Mouse (Mus musculus) intestine, postnatal 0 days (tissue): Measurements from ENCODE around the gene Gm6377. TPM values are rescaled to one million over a fixed set of nuclear protein-coding genes. Genes with fewer than 3 reads are reported as not detected.

Source experiments
- ATAC-seq: fragments of 200-750 bp; cut with Nextera tagmentation; 2 replicates; pipeline ENCODE4 v1.8.0; 2017; ENCODE audit warnings: mild to moderate bottlenecking, moderate TSS enrichment, moderate library complexity
- H3K27ac ChIP-seq: fragments of 300-500 bp; sonication (generic); 2 replicates; pipeline ENCODE4 v1.5.1; 2014; ENCODE audit warnings: mild to moderate bottlenecking, low read depth, low read length, moderate library complexity
- H3K27me3 ChIP-seq: fragments of 300-500 bp; sonication (generic); replicated peaks from 2 replicates; pipeline ENCODE4 v1.6.1; 2014; ENCODE audit warnings: low read length, mixed read lengths; ENCODE audit not compliant: control insufficient read depth, insufficient read depth
- H3K36me3 ChIP-seq: fragments of 300-500 bp; sonication (generic); 2 replicates; pipeline ENCODE4 v1.6.1; 2014; ENCODE audit warnings: mild to moderate bottlenecking, moderate library complexity; ENCODE audit not compliant: control insufficient read depth, insufficient read depth
- H3K4me1 ChIP-seq: fragments of 300-500 bp; sonication (generic); replicated peaks from 2 replicates; pipeline ENCODE4 v1.6.1; 2014; ENCODE audit warnings: antibody characterized with exemption, low read length, mixed read lengths; ENCODE audit not compliant: control insufficient read depth, insufficient read depth
- H3K4me2 ChIP-seq: fragments of 300-500 bp; sonication (generic); replicated peaks from 2 replicates; pipeline ENCODE4 v1.6.1; 2014; ENCODE audit warnings: low read depth, mild to moderate bottlenecking, moderate library complexity
- H3K4me3 ChIP-seq: fragments of 300-500 bp; sonication (generic); 2 replicates; pipeline ENCODE4 v1.5.1; 2014; ENCODE audit warnings: low read depth, low read length
- H3K9ac ChIP-seq: fragments of 300-500 bp; sonication (generic); 2 replicates; pipeline ENCODE4 v1.6.1; 2014; ENCODE audit warnings: mild to moderate bottlenecking, low read depth, low read length
- H3K9me3 ChIP-seq: fragments of 300-500 bp; sonication (generic); 2 replicates; pipeline ENCODE4 v1.6.1; 2016; ENCODE audit warnings: mixed run types; ENCODE audit not compliant: control insufficient read depth
- CTCF ChIP-seq: sonication (generic); IDR thresholded peaks from 2 replicates; pipeline ENCODE4 v1.5.1; 2016; ENCODE audit warnings: low read depth, mild to moderate bottlenecking, control low read depth, antibody characterized with exemption, moderate library complexity
- WGBS: fragments of 180-500 bp; shearing (Covaris S2); extraction: QIAGEN DNeasy Blood & Tissue Kit; methylation state at CpG from one replicate; pipeline ENCODE4 v1.1.7; 2014; 5-methylcytosine and 5-hydroxymethylcytosine counted together
- polyA plus RNA-seq: library from polyadenylated mRNA; unstranded; fragments of >200 nt; fragmentation: Nextera tagmentation; extraction: Ambion mirVana; gene quantifications from 2 replicates; pipeline ENCODE4 v1.2.1, GENCODE M21; 2015

The Gm6377 gene
- polyA plus RNA-seq, 1 experiment from 2014 or later, result 0.43 TPM

GRCm38 (mm10) chrX:109184706-109185478 is 11.7 kb upstream of the Gm6377 start:
- Histone ChIP-seq H3K4me1 (no peaks in the 10 kb centered on the region), H3K27me3 (no peaks in the 10 kb centered on the region), H3K27ac (no peak overlapping the region), H3K9me3 (no peaks in the 10 kb centered on the region), H3K9ac (no peak overlapping the region), H3K4me2 (no peak overlapping the region), H3K36me3 (no peaks in the 10 kb centered on the region), H3K4me3 (no peak overlapping the region)
- no peak for ATAC-seq
- no peak for TF ChIP-seq CTCF
- WGBS, result 83% methylated on average over 4 of the region's 4 CpGs

- H3K9ac ChIP-seq, result no peak overlapping the region
- H3K9me3 ChIP-seq, result no peaks in the 10 kb centered on the region
- no peak overlapping the region for H3K4me2 ChIP-seq
- no peaks in the 10 kb centered on the region for H3K36me3 ChIP-seq
- ATAC-seq, result no peak
- WGBS, result 78% methylated on average over 4 of the region's 4 CpGs
- TF ChIP-seq CTCF, result no peak
- no peaks in the 10 kb centered on the region for H3K27me3 ChIP-seq
- no peak overlapping the region for H3K4me3 ChIP-seq
- no peaks in the 10 kb centered on the region for H3K4me1 ChIP-seq
- H3K27ac ChIP-seq, result no peak overlapping the region
These were observed 6.9 kb upstream of the Gm6377 start for GRCm38 (mm10) chrX:109189607-109190006.

DNA sequence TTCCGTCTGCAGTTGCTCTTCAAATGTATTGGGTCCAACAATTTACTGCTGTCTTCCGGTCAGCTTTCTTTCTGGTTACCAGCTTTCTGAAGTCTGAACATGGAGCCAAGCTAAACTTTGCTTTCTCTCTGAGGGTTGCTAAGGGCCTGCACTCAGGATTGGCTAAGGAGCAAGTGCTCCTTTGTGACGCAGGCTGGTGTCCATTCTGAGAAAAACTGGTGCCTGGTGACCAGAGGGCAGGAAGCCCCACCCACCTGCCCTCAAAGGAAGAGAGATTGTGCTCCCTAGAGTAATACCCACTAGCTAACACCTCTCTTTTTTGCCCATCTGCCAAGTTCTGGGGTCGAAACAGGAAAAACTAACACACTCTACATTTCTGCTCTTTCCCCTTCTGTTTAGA is 5.6 kb upstream of the Gm6377 start:
- H3K27ac ChIP-seq, result no peak overlapping the region
- no peaks in the 10 kb centered on the region for H3K9me3 ChIP-seq
- no peaks in the 10 kb centered on the region for H3K36me3 ChIP-seq
- H3K4me3 ChIP-seq, result no peak overlapping the region
- 65% methylated on average over 4 of the region's 4 CpGs for WGBS
- no peaks in the 10 kb centered on the region for H3K4me1 ChIP-seq
- no peaks in the 10 kb centered on the region for H3K27me3 ChIP-seq
- TF ChIP-seq CTCF, result no peak
- no peak for ATAC-seq
- no peak overlapping the region for H3K9ac ChIP-seq
- no peak overlapping the region for H3K4me2 ChIP-seq

GRCm38 (mm10) chrX:109191436-109191835 is 5.1 kb upstream of the Gm6377 start:
- H3K27ac ChIP-seq, result no peak overlapping the region

GRCm38 (mm10) chrX:109207843-109208242 is 11.3 kb downstream of the Gm6377 start:
- no peaks in the 10 kb centered on the region for H3K27me3 ChIP-seq
- TF ChIP-seq CTCF, result no peak
- no peak overlapping the region for H3K4me3 ChIP-seq
- H3K4me1 ChIP-seq, result no peaks in the 10 kb centered on the region
- no peaks in the 10 kb centered on the region for H3K36me3 ChIP-seq
- H3K9ac ChIP-seq, result no peak overlapping the region
- ATAC-seq, result no peak
- no peak overlapping the region for H3K27ac ChIP-seq
- H3K4me2 ChIP-seq, result no peak overlapping the region
- no peaks in the 10 kb centered on the region for H3K9me3 ChIP-seq

More at GRCm38 (mm10) chrX:109191436-109191835, 5.1 kb upstream of the Gm6377 start:
- no peak overlapping the region for H3K9ac ChIP-seq
- no peaks in the 10 kb centered on the region for H3K27me3 ChIP-seq
- TF ChIP-seq CTCF, result no peak
- no peak overlapping the region for H3K4me3 ChIP-seq
- 54% methylated on average over 4 of the region's 4 CpGs for WGBS
- ATAC-seq, result no peak
- H3K36me3 ChIP-seq, result no peaks in the 10 kb centered on the region
- H3K4me2 ChIP-seq, result no peak overlapping the region
- no peaks in the 10 kb centered on the region for H3K9me3 ChIP-seq
- no peaks in the 10 kb centered on the region for H3K4me1 ChIP-seq

GRCm38 (mm10) chrX:109228720-109229119 is 32.2 kb downstream of the Gm6377 start:
- H3K27ac ChIP-seq, result no peak overlapping the region
- ATAC-seq, result no peak
- no peaks in the 10 kb centered on the region for H3K9me3 ChIP-seq
- H3K27me3 ChIP-seq, result no peaks in the 10 kb centered on the region
- H3K4me2 ChIP-seq, result no peak overlapping the region
- H3K36me3 ChIP-seq, result no peaks in the 10 kb centered on the region
- no peaks in the 10 kb centered on the region for H3K4me1 ChIP-seq
- TF ChIP-seq CTCF, result no peak
- no peak overlapping the region for H3K4me3 ChIP-seq
- no peak overlapping the region for H3K9ac ChIP-seq
- WGBS, result 68% methylated on average over 1 of the region's 1 CpGs
